Mouse (Mus musculus) stomach, postnatal 0 days (tissue): ENCODE results near the gene Slc35a1.

Source experiments
- CTCF ChIP-seq: IDR thresholded peaks from 2 replicates; pipeline ENCODE4 v1.5.1; 2016; ENCODE audit warnings: antibody characterized with exemption, low read depth, mild to moderate bottlenecking, moderate library complexity
- EP300 ChIP-seq: optimal IDR thresholded peaks from 2 replicates; pipeline ENCODE3; 2016; ENCODE audit warnings: antibody characterized with exemption

DNA sequence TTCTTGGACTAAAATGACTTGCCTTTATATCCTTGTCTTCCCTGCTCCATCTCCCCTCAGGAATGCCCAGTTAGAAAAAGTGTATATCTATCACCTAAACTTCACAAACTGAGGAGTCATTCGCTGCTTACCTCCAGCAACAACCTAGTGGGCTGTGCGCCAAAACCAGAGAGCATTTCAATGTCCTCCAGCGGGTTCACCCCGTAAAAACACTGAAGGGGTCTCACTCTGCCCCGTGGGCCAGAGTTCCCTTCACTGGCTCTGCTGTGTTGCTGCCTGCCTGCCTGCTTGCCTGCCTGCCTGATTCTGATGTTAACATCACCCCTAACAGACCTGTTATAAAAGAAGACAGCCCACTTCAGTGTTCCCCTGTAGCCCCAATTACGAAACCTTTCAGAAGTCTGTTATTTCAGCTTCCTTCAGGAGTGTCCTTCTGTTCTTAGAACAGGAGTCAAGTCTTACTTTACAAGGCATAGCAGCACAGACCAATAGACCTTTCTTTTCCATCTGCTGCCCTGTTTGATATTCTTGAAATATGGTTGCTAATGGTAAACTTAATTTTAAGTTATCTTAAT, 73.6 kb downstream of the Slc35a1 start:
- TF ChIP-seq CTCF (no peak), EP300 (no peak)
